Mouse (Mus musculus): ENCODE results near the gene Htt. TPM values are rescaled to one million over a fixed set of nuclear protein-coding genes. Genes with fewer than 3 reads are reported as not detected.

Htt gene
- polyA plus RNA-seq, 1 experiment from 2014 or later, result 24.6 TPM

DNA sequence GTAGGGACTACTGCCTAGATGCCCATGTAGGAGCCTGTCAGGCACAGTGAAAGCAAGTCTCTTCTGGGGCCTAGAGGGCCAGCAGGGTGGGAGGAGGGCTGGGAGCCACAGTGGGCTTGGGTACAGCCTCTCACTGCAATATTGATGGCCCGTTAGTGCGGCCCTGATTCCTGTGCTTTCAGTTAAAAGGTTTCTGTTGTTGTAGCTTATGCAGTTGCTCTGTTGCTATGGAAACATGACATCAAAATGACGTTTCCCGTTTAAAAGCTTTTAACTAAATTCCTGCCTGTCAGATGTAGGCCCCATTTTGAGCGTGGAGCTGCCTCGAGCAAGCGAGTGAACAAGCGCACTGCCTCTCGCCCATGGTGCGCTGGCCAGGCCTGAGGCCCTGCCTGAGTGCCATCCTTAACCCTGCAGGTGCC lies 155.7 kb downstream of the Htt start:
- no peak overlapping the region for H3K4me3 ChIP-seq (ENCODE audit: low read depth, low read length)
- no peak overlapping the region for H3K27ac ChIP-seq (ENCODE audit: low read depth, low read length)
- no peaks in the 10 kb centered on the region for H3K9me3 ChIP-seq (ENCODE audit: control insufficient read depth, low read length)
- DNase-seq (ENCODE audit: low spot score) (no peak), ATAC-seq (ENCODE audit: low FRiP score) (no peak)
- H3K4me2 ChIP-seq (replicated peaks; ENCODE audit: low read depth, low read length), result no peak overlapping the region
- no peak overlapping the region for H3K9ac ChIP-seq (ENCODE audit: low read depth, low read length)
- no peaks in the 10 kb centered on the region for H3K36me3 ChIP-seq (ENCODE audit: control insufficient read depth, insufficient read depth, low read length)
- no peaks in the 10 kb centered on the region for H3K4me1 ChIP-seq (replicated peaks; ENCODE audit: control insufficient read depth, insufficient read depth, low read length)
- 67% methylated on average over 10 of the region's 10 CpGs for WGBS
- H3K27me3 ChIP-seq (ENCODE audit: control insufficient read depth, insufficient read depth, low read length), result no peaks in the 10 kb centered on the region

DNA sequence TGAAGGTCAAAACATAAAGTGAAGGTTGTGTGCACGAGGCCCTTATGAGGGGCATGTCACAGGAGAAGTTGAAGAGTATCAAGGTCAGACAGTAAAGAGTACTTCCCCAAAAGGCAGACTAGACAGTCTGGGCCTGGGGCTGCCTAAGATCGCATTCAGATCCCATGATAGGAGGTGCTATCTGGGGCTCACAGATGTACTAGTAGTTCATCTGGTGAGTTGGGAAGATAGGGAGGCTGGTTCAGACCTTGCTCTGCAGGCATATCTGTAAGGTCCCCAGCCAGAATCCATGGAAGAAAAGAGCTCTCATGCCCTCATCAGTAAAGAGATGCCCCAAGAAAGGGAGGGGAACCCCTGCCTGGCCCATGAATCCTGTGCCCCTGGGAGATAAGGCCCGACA lies 157.2 kb downstream of the Htt start:
- H3K27me3 ChIP-seq (ENCODE audit: control insufficient read depth, insufficient read depth, low read length), result no peaks in the 10 kb centered on the region
- no peak overlapping the region for H3K4me3 ChIP-seq (ENCODE audit: low read depth, low read length)
- no peak overlapping the region for H3K9ac ChIP-seq (ENCODE audit: low read depth, low read length)
- ATAC-seq (ENCODE audit: low FRiP score), result no peak
- H3K4me2 ChIP-seq (replicated peaks; ENCODE audit: low read depth, low read length), result no peak overlapping the region
- 94% methylated on average over 3 of the region's 3 CpGs for WGBS
- H3K27ac ChIP-seq (ENCODE audit: low read depth, low read length), result no peak overlapping the region
- DNase-seq (ENCODE audit: low spot score), result no peak
- no peaks in the 10 kb centered on the region for H3K4me1 ChIP-seq (replicated peaks; ENCODE audit: control insufficient read depth, insufficient read depth, low read length)
- peaks cover 4% of the 10 kb centered on the region; the same call in 1 of the 2 replicates for H3K36me3 ChIP-seq (ENCODE audit: control insufficient read depth, insufficient read depth, low read length)
- no peaks in the 10 kb centered on the region for H3K9me3 ChIP-seq (ENCODE audit: control insufficient read depth, low read length)

- no peaks in the 10 kb centered on the region for H3K4me1 ChIP-seq (replicated peaks; ENCODE audit: control insufficient read depth, insufficient read depth, low read length)
- no peaks in the 10 kb centered on the region for H3K27me3 ChIP-seq (ENCODE audit: control insufficient read depth, insufficient read depth, low read length)
- DNase-seq (ENCODE audit: low spot score) (no peak), ATAC-seq (ENCODE audit: low FRiP score) (no peak)
- 74% methylated on average over 6 of the region's 6 CpGs for WGBS
- H3K27ac ChIP-seq (ENCODE audit: low read depth, low read length), result no peak overlapping the region
- peaks cover 4% of the 10 kb centered on the region; the same call in 1 of the 2 replicates for H3K36me3 ChIP-seq (ENCODE audit: control insufficient read depth, insufficient read depth, low read length)
- H3K4me3 ChIP-seq (ENCODE audit: low read depth, low read length), result no peak overlapping the region
- H3K4me2 ChIP-seq (replicated peaks; ENCODE audit: low read depth, low read length), result no peak overlapping the region
- H3K9ac ChIP-seq (ENCODE audit: low read depth, low read length), result no peak overlapping the region
- no peaks in the 10 kb centered on the region for H3K9me3 ChIP-seq (ENCODE audit: control insufficient read depth, low read length)
Observed at GRCm38 (mm10) chr5:34922531-34922930, 161.0 kb downstream of the Htt start.

- H3K36me3 ChIP-seq (ENCODE audit: control insufficient read depth, insufficient read depth, low read length), result peaks cover 4% of the 10 kb centered on the region; the same call in 1 of the 2 replicates
- WGBS, result 97% methylated on average over 4 of the region's 4 CpGs
Observed at GRCm38 (mm10) chr5:34923920-34924319, 162.4 kb downstream of the Htt start.

DNA sequence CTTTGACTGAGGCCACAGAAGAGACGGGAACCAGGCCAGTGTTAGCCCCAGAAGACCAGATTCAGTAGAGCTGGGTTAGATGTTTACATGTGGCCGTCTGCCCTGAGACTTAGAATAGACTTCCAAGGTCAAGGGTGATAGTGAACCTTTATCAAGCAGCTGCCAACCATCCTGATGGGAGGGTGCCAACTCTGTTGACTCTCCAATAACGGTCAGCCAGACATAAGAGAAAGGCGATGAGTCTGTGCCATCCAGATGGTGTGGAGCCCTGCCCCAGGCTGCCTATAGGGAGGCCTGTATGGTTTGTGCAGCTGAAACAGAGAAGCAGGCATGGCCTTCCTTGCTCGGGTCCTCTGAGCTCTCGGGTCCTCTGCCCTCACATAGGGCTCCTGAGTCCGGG lies 163.0 kb downstream of the Htt start:
- Histone ChIP-seq H3K36me3 (ENCODE audit: control insufficient read depth, insufficient read depth, low read length) (peaks cover 4% of the 10 kb centered on the region; the same call in 1 of the 2 replicates), H3K9me3 (ENCODE audit: control insufficient read depth, low read length) (no peaks in the 10 kb centered on the region), H3K4me2 (replicated peaks; ENCODE audit: low read depth, low read length) (no peak overlapping the region), H3K4me1 (replicated peaks; ENCODE audit: control insufficient read depth, insufficient read depth, low read length) (no peaks in the 10 kb centered on the region), H3K9ac (ENCODE audit: low read depth, low read length) (no peak overlapping the region), H3K27me3 (ENCODE audit: control insufficient read depth, insufficient read depth, low read length) (no peaks in the 10 kb centered on the region), H3K4me3 (ENCODE audit: low read depth, low read length) (no peak overlapping the region), H3K27ac (ENCODE audit: low read depth, low read length) (no peak overlapping the region)
- DNase-seq (ENCODE audit: low spot score), result no peak
- WGBS, result 89% methylated on average over 7 of the region's 7 CpGs
- ATAC-seq (ENCODE audit: low FRiP score), result no peak

More at GRCm38 (mm10) chr5:34923920-34924319, 162.4 kb downstream of the Htt start:
- no peaks in the 10 kb centered on the region for H3K27me3 ChIP-seq (ENCODE audit: control insufficient read depth, insufficient read depth, low read length)
- H3K4me3 ChIP-seq (ENCODE audit: low read depth, low read length), result no peak overlapping the region
- no peak for DNase-seq (ENCODE audit: low spot score)
- no peak overlapping the region for H3K27ac ChIP-seq (ENCODE audit: low read depth, low read length)
- no peaks in the 10 kb centered on the region for H3K4me1 ChIP-seq (replicated peaks; ENCODE audit: control insufficient read depth, insufficient read depth, low read length)
- no peaks in the 10 kb centered on the region for H3K9me3 ChIP-seq (ENCODE audit: control insufficient read depth, low read length)
- no peak for ATAC-seq (ENCODE audit: low FRiP score)
- H3K9ac ChIP-seq (ENCODE audit: low read depth, low read length), result no peak overlapping the region
- H3K4me2 ChIP-seq (replicated peaks; ENCODE audit: low read depth, low read length), result no peak overlapping the region

DNA sequence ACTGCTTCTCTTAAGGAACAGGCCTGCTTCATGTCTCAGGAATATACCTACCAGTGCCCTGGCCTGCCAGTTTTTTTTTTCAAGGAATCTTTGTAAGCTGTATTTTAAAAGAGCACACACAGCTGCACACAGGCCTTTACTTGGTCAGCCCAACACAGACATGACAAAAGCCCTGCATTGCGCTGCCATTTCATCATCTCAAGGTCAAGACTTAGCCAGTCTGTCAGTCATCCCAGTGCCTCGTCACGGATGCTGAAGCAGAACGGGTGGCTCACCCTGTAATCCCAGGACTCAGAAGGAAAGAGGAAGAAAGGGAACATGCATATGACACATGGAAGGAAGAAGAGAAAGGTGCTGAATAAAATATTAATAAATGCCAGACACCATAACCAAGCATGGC lies 166.1 kb downstream of the Htt start:
- DNase-seq (ENCODE audit: low spot score) (no peak), ATAC-seq (ENCODE audit: low FRiP score) (no peak)
- no peak overlapping the region for H3K4me3 ChIP-seq (ENCODE audit: low read depth, low read length)
- H3K9ac ChIP-seq (ENCODE audit: low read depth, low read length), result no peak overlapping the region
- no peak overlapping the region for H3K27ac ChIP-seq (ENCODE audit: low read depth, low read length)
- no peaks in the 10 kb centered on the region for H3K9me3 ChIP-seq (ENCODE audit: control insufficient read depth, low read length)
- H3K4me2 ChIP-seq (replicated peaks; ENCODE audit: low read depth, low read length), result no peak overlapping the region
- H3K36me3 ChIP-seq (ENCODE audit: control insufficient read depth, insufficient read depth, low read length), result peaks cover 4% of the 10 kb centered on the region; the same call in 1 of the 2 replicates
- H3K27me3 ChIP-seq (ENCODE audit: control insufficient read depth, insufficient read depth, low read length), result no peaks in the 10 kb centered on the region
- 87% methylated on average over 4 of the region's 4 CpGs for WGBS
- H3K4me1 ChIP-seq (replicated peaks; ENCODE audit: control insufficient read depth, insufficient read depth, low read length), result peaks cover 3% of the 10 kb centered on the region; the same call in 1 of the 2 replicates

DNA sequence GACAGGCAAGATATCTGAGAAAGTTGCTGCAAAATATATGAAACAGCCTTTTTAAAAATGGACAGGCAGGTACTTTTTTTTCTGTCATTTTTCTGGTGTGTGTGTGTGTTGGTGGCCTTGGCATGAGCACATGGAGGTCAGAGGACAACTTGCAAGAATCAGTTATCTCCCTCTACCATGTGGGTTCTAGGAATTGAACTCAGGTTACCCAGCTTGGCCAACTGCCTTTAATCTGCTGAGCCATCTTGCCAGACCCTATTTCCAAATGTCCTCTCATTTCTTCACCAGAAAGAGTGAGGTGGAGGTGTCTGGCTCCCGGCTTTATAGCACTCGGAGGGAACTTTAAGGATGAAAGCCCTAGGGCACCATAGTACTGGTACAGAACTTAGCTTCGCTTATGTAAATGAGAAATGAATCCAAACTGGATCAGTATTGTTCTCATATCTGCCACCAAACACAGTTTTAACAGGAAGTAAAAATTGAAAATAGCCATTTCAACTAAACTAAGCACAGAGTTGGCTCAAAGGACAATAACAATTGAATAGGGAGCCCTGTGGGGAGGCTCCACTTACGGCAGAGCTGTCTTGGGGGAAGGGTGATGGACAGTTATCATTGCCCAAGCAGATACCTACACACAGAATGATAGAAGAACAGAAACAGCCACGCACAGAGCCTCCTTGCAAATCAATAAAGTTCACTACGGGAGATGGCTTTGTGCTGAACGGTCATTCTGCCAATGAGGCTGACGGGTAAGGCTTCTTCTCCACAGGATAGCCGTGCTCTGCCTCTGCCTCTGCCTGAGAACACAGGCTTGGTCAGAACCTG lies 168.8 kb downstream of the Htt start:
- no peak overlapping the region for H3K4me2 ChIP-seq (replicated peaks; ENCODE audit: low read depth, low read length)
- H3K4me1 ChIP-seq (replicated peaks; ENCODE audit: control insufficient read depth, insufficient read depth, low read length), result peaks cover 3% of the 10 kb centered on the region; the same call in 1 of the 2 replicates
- H3K9me3 ChIP-seq (ENCODE audit: control insufficient read depth, low read length), result no peaks in the 10 kb centered on the region
- H3K27ac ChIP-seq (ENCODE audit: low read depth, low read length), result no peak overlapping the region
- WGBS, result 68% methylated on average over 9 of the region's 9 CpGs
- DNase-seq (ENCODE audit: low spot score) (no peak), ATAC-seq (ENCODE audit: low FRiP score) (no peak)
- H3K36me3 ChIP-seq (ENCODE audit: control insufficient read depth, insufficient read depth, low read length), result no peaks in the 10 kb centered on the region
- H3K4me3 ChIP-seq (ENCODE audit: low read depth, low read length), result no peak overlapping the region
- no peak overlapping the region for H3K9ac ChIP-seq (ENCODE audit: low read depth, low read length)
- no peaks in the 10 kb centered on the region for H3K27me3 ChIP-seq (ENCODE audit: control insufficient read depth, insufficient read depth, low read length)

DNA sequence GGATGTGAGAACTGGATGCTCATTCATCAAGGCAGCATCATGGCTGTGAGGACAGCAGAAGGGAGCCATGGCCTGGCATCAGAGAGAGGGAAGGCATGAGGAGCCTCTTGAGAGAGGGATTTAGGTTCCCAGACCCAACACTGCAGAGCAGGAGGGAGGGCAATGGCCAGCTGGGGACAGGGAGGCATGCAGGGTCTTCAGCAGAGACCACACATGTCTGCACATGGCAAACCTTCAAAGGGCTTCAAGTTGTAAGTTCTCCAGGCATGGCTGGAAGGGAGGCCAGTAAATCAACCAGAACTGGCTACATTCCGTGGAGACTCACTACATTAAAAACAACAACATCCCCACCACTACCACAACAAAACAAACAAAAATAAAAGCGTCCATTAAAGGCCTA lies 169.6 kb downstream of the Htt start:
- Histone ChIP-seq H3K4me1 (replicated peaks; ENCODE audit: control insufficient read depth, insufficient read depth, low read length) (peaks cover 3% of the 10 kb centered on the region; the same call in 1 of the 2 replicates), H3K4me3 (ENCODE audit: low read depth, low read length) (no peak overlapping the region), H3K27ac (ENCODE audit: low read depth, low read length) (no peak overlapping the region), H3K9me3 (ENCODE audit: control insufficient read depth, low read length) (no peaks in the 10 kb centered on the region), H3K36me3 (ENCODE audit: control insufficient read depth, insufficient read depth, low read length) (no peaks in the 10 kb centered on the region), H3K4me2 (replicated peaks; ENCODE audit: low read depth, low read length) (no peak overlapping the region), H3K27me3 (ENCODE audit: control insufficient read depth, insufficient read depth, low read length) (no peaks in the 10 kb centered on the region), H3K9ac (ENCODE audit: low read depth, low read length) (no peak overlapping the region)
- DNase-seq (ENCODE audit: low spot score) (no peak), ATAC-seq (ENCODE audit: low FRiP score) (no peak)
- 79% methylated on average over 2 of the region's 2 CpGs for WGBS

Measured in hindbrain, embryonic 11.5 days (tissue).